Mouse (Mus musculus) midbrain, embryonic 14.5 days (tissue): Measurements from ENCODE around the gene Hoxc13. TPM values are rescaled to one million over a fixed set of nuclear protein-coding genes. Genes with fewer than 3 reads are reported as not detected.

Experiments
- ATAC-seq: fragments of 200-750 bp; cut with Nextera tagmentation; 2 replicates; pipeline ENCODE4 v1.8.0; 2017; ENCODE audit warnings: moderate number of reproducible peaks, moderate library complexity; ENCODE audit not compliant: low FRiP score, low TSS enrichment
- DNase-seq: peaks from one replicate; pipeline ENCODE4 v3.0.0-alpha.2; 2015
- H3K27ac ChIP-seq: fragments of 300-500 bp; sonication (generic); replicated peaks from 2 replicates; pipeline ENCODE4 v1.5.1; 2014; ENCODE audit warnings: mild to moderate bottlenecking, low read depth, low read length, moderate library complexity
- H3K27me3 ChIP-seq: fragments of 300-500 bp; sonication (generic); 2 replicates; pipeline ENCODE4 v1.6.1; 2014; ENCODE audit warnings: low read length, control low read depth, mixed read lengths; ENCODE audit not compliant: control insufficient read depth, insufficient read depth
- H3K36me3 ChIP-seq: fragments of 300-500 bp; sonication (generic); 2 replicates; pipeline ENCODE4 v1.6.1; 2014; ENCODE audit warnings: low read length, control low read depth; ENCODE audit not compliant: control insufficient read depth, insufficient read depth
- H3K4me1 ChIP-seq: fragments of 300-500 bp; sonication (generic); 2 replicates; pipeline ENCODE4 v1.6.1; 2014; ENCODE audit warnings: mild to moderate bottlenecking, antibody characterized with exemption, low read length, control low read depth; ENCODE audit not compliant: control insufficient read depth, insufficient read depth
- H3K4me2 ChIP-seq: fragments of 300-500 bp; sonication (generic); 2 replicates; pipeline ENCODE4 v1.6.1; 2014; ENCODE audit warnings: mild to moderate bottlenecking, low read length, moderate library complexity
- H3K4me3 ChIP-seq: fragments of 300-500 bp; sonication (generic); replicated peaks from 2 replicates; pipeline ENCODE4 v1.5.1; 2014; ENCODE audit warnings: low read depth, low read length
- H3K9ac ChIP-seq: fragments of 300-500 bp; sonication (generic); replicated peaks from 2 replicates; pipeline ENCODE4 v1.6.1; 2014; ENCODE audit warnings: mild to moderate bottlenecking, low read length, moderate library complexity
- H3K9me3 ChIP-seq: fragments of 300-500 bp; sonication (generic); 2 replicates; pipeline ENCODE4 v1.6.1; 2016; ENCODE audit warnings: low read length, control low read depth, mixed read lengths; ENCODE audit not compliant: control insufficient read depth
- WGBS: fragments of 180-500 bp; shearing (Covaris S2); extraction: QIAGEN DNeasy Blood & Tissue Kit; methylation state at CpG from one replicate; pipeline ENCODE4 v1.1.7; 2014; 5-methylcytosine and 5-hydroxymethylcytosine counted together
- polyA plus RNA-seq: library from polyadenylated mRNA; unstranded; fragments of >200 nt; fragmentation: Nextera tagmentation; extraction: Ambion mirVana; gene quantifications from 2 replicates; pipeline ENCODE4 v1.2.1, GENCODE M21; 2014

Hoxc13 gene
- polyA plus RNA-seq, 1 experiment from 2014 or later = not detected

- H3K9me3 ChIP-seq = no peaks in the 10 kb centered on the region
- 8% methylated on average over 22 of the region's 22 CpGs for WGBS
- peaks cover 98% of the 10 kb centered on the region for H3K27me3 ChIP-seq
- no peak overlapping the region for H3K27ac ChIP-seq
- no peaks in the 10 kb centered on the region for H3K4me1 ChIP-seq
- no peak for ATAC-seq
- no peak overlapping the region for H3K4me3 ChIP-seq
- H3K9ac ChIP-seq = no peak overlapping the region
- DNase-seq = no peak
- H3K4me2 ChIP-seq = no peak overlapping the region
- no peaks in the 10 kb centered on the region for H3K36me3 ChIP-seq
Observed at GRCm38 (mm10) chr15:102945185-102946077, 24.5 kb downstream of the Hoxc13 start.

- no peak overlapping the region for H3K4me3 ChIP-seq
- H3K27ac ChIP-seq = no peak overlapping the region
- H3K36me3 ChIP-seq = no peaks in the 10 kb centered on the region
- H3K4me2 ChIP-seq = no peak overlapping the region
- no peak for ATAC-seq
- peaks cover 98% of the 10 kb centered on the region for H3K27me3 ChIP-seq
- H3K4me1 ChIP-seq = no peaks in the 10 kb centered on the region
- DNase-seq = no peak
- WGBS = 2% methylated on average over 9 of the region's 9 CpGs
- H3K9me3 ChIP-seq = no peaks in the 10 kb centered on the region
- H3K9ac ChIP-seq = no peak overlapping the region
Observed at GRCm38 (mm10) chr15:102947276-102947675, 26.4 kb downstream of the Hoxc13 start.

GRCm38 (mm10) chr15:102948842-102949241 lies 27.9 kb downstream of the Hoxc13 start:
- Histone ChIP-seq H3K36me3 (no peaks in the 10 kb centered on the region), H3K4me2 (no peak overlapping the region), H3K4me1 (no peaks in the 10 kb centered on the region), H3K27me3 (peaks cover 98% of the 10 kb centered on the region), H3K4me3 (no peak overlapping the region), H3K9me3 (no peaks in the 10 kb centered on the region), H3K27ac (no peak overlapping the region), H3K9ac (no peak overlapping the region)
- no peak for DNase-seq
- WGBS = 19% methylated on average over 2 of the region's 2 CpGs
- no peak for ATAC-seq

GRCm38 (mm10) chr15:102949696-102950095 lies 28.8 kb downstream of the Hoxc13 start:
- no peak overlapping the region for H3K4me2 ChIP-seq
- H3K9me3 ChIP-seq = no peaks in the 10 kb centered on the region
- H3K4me3 ChIP-seq = no peak overlapping the region
- 2% methylated on average over 20 of the region's 20 CpGs for WGBS
- no peak overlapping the region for H3K27ac ChIP-seq
- peaks cover 98% of the 10 kb centered on the region for H3K27me3 ChIP-seq
- H3K36me3 ChIP-seq = no peaks in the 10 kb centered on the region
- H3K9ac ChIP-seq = no peak overlapping the region
- no peak for DNase-seq
- no peaks in the 10 kb centered on the region for H3K4me1 ChIP-seq
- ATAC-seq = no peak

GRCm38 (mm10) chr15:102950877-102951276 lies 30.0 kb downstream of the Hoxc13 start:
- H3K27me3 ChIP-seq = peaks cover 98% of the 10 kb centered on the region
- H3K9me3 ChIP-seq = no peaks in the 10 kb centered on the region
- H3K4me1 ChIP-seq = no peaks in the 10 kb centered on the region
- no peak overlapping the region for H3K27ac ChIP-seq
- WGBS = 7% methylated on average over 2 of the region's 2 CpGs
- no peaks in the 10 kb centered on the region for H3K36me3 ChIP-seq
- no peak overlapping the region for H3K4me2 ChIP-seq
- ATAC-seq (no peak), DNase-seq (no peak)
- no peak overlapping the region for H3K4me3 ChIP-seq
- no peak overlapping the region for H3K9ac ChIP-seq

GRCm38 (mm10) chr15:102953561-102953960 lies 32.7 kb downstream of the Hoxc13 start:
- ATAC-seq = no peak
- H3K4me2 ChIP-seq = no peak overlapping the region
- DNase-seq = no peak
- H3K4me1 ChIP-seq = no peaks in the 10 kb centered on the region
- H3K36me3 ChIP-seq = no peaks in the 10 kb centered on the region
- WGBS = 3% methylated on average over 6 of the region's 6 CpGs
- no peak overlapping the region for H3K9ac ChIP-seq
- H3K27me3 ChIP-seq = peaks cover 98% of the 10 kb centered on the region
- H3K4me3 ChIP-seq = no peak overlapping the region
- H3K27ac ChIP-seq = no peak overlapping the region
- H3K9me3 ChIP-seq = no peaks in the 10 kb centered on the region

GRCm38 (mm10) chr15:102954192-102955006 lies 33.5 kb downstream of the Hoxc13 start, which contains the start of gene Hoxc11:
TSS of gene Hoxc11 (plus strand) at chr15:102954427.
- Histone ChIP-seq H3K4me1 (no peaks in the 10 kb centered on the region), H3K36me3 (no peaks in the 10 kb centered on the region), H3K9me3 (no peaks in the 10 kb centered on the region), H3K9ac (no peak within 1 kb of the TSS), H3K4me3 (no peak within 1 kb of the TSS), H3K4me2 (no peak within 1 kb of the TSS), H3K27me3 (peaks cover 96% of the 10 kb centered on the region), H3K27ac (no peak within 1 kb of the TSS)
- WGBS = under 1% methylated on average over 57 of the region's 57 CpGs
- ATAC-seq = no peak
- DNase-seq = no peak

- Histone ChIP-seq H3K4me1 (no peaks in the 10 kb centered on the region), H3K4me2 (no peak overlapping the region), H3K36me3 (no peaks in the 10 kb centered on the region), H3K9me3 (no peaks in the 10 kb centered on the region), H3K27me3 (peaks cover 96% of the 10 kb centered on the region), H3K4me3 (no peak overlapping the region), H3K27ac (no peak overlapping the region), H3K9ac (no peak overlapping the region)
- no peak for ATAC-seq
- WGBS = 1% methylated on average over 28 of the region's 28 CpGs
- DNase-seq = no peak
Observed at GRCm38 (mm10) chr15:102955007-102955382, 34.1 kb downstream of the Hoxc13 start.
